Comparison of ENCODE assay signal across 28 mouse cellular contexts in genomic region chr7:35098777-35099176, GRCm38 (mm10). TPM values are rescaled to one million over a fixed set of nuclear protein-coding genes. Genes with fewer than 3 reads are reported as not detected.
A peak's percentile ranks its signal among the peaks of the same experiment; 100 is the strongest.
DNase-seq lines count a peak whose midpoint lies in the region; ATAC-seq and TF ChIP-seq lines count a peak whose summit lies in the region.
"Had no signal": no experiment of that assay in that cellular context is flagged by ENCODE, and none has a peak within 500 bp of the region (broad histone marks: within the 10 kb centered on the region; RNA-seq: fewer than 3 reads in every experiment).

No protein-coding gene starts in this region.

- no peak overlapping the region for H3K27ac ChIP-seq in MEL (ENCODE audit: control insufficient read depth, low read depth, low read length)
- no peak overlapping the region for H3K27ac ChIP-seq in midbrain, embryonic 15.5 days
- H3K27ac ChIP-seq: forebrain, embryonic 13.5 days; heart, adult 2 months; hindbrain, embryonic 10.5 days; hindbrain, embryonic 15.5 days; kidney, embryonic 15.5 days; limb, embryonic 12.5 days; liver, embryonic 15.5 days; lung, embryonic 15.5 days; neural tube, embryonic 15.5 days; stomach, postnatal 0 days had no signal

- TF ChIP-seq CTCF in MEL (IDR thresholded peaks at IDR 0.05 in 2 of 3, conservative IDR thresholded peaks at IDR 0.05 in 1 of 3; ENCODE audit: control insufficient read depth in 1 of 3, insufficient read depth in 1 of 3, low read depth in 2 of 3, low read length in 3 of 3, poor library complexity in 1 of 3, severe bottlenecking in 1 of 3), result no peak

- no peak overlapping the region for H3K4me3 ChIP-seq in MEL (ENCODE audit: control insufficient read depth in 1 of 2, insufficient read depth in 1 of 2, low read depth in 2 of 2, low read length in 2 of 2)
- no peak overlapping the region for H3K4me3 ChIP-seq in midbrain, embryonic 15.5 days
- H3K4me3 ChIP-seq: forebrain, embryonic 13.5 days; heart, adult 2 months; heart, embryonic 12.5 days; hindbrain, embryonic 10.5 days; hindbrain, embryonic 15.5 days; kidney, embryonic 15.5 days; limb, embryonic 12.5 days; liver, embryonic 15.5 days; lung, embryonic 15.5 days; neural tube, embryonic 15.5 days had no signal

- peak; percentile 95 for DNase-seq in heart, adult 11 months
- DNase-seq in heart, postnatal 10 days, result no peak
- no peak for DNase-seq in MEL (ENCODE audit: low read depth, low spot score)
- DNase-seq in left cerebral cortex, postnatal 14 days (ENCODE audit: low spot score in 2 of 2), result no peak
- no peak for DNase-seq in adrenal gland, postnatal 25 days
- DNase-seq: adrenal gland, postnatal 14 days; cerebellum, adult 8-10 months; cerebellum, postnatal 25 days; gastrocnemius, postnatal 25 days; heart, adult 2 months; kidney, adult 18-20 months; kidney, postnatal 25 days; thymus, adult 18-20 months; thymus, postnatal 36 days had no signal

- no peaks in the 10 kb centered on the region for H3K79me2 ChIP-seq in MEL (ENCODE audit: control insufficient read depth, insufficient read depth, low read length, poor library complexity)

- H3K9ac ChIP-seq in MEL (ENCODE audit: control insufficient read depth, low read depth, low read length, poor library complexity, severe bottlenecking), result no peak overlapping the region
- no peak overlapping the region for H3K9ac ChIP-seq in midbrain, embryonic 15.5 days
- H3K9ac ChIP-seq: forebrain, embryonic 13.5 days; heart, embryonic 12.5 days; hindbrain, embryonic 15.5 days; kidney, embryonic 15.5 days; limb, embryonic 12.5 days; liver, embryonic 15.5 days; lung, embryonic 15.5 days; neural tube, embryonic 15.5 days had no signal

- 81% methylated on average over 4 of the region's 4 CpGs for WGBS in midbrain, embryonic 15.5 days

- no peak for TF ChIP-seq EP300 in MEL (IDR thresholded peaks at IDR 0.05; ENCODE audit: low read depth in 1 of 2, low read length in 2 of 2)

- no peak for TF ChIP-seq POLR2A in MEL (IDR thresholded peaks at IDR 0.05; ENCODE audit: control insufficient read depth in 1 of 2, insufficient read depth in 1 of 2, low read depth in 1 of 2, low read length in 2 of 2, poor library complexity in 1 of 2)

- ATAC-seq in granulocyte monocyte progenitor cell, adult 5-6 weeks (replicated peaks; ENCODE audit: poor library complexity, severe bottlenecking), result peak; percentile 90
- peak; percentile 84 for ATAC-seq in monocyte, adult 5-6 weeks (replicated peaks; ENCODE audit: insufficient number of reproducible peaks, low FRiP score, low TSS enrichment, poor library complexity, severe bottlenecking)
- ATAC-seq in midbrain, embryonic 15.5 days (replicated peaks), result no peak
- ATAC-seq: forebrain, embryonic 13.5 days had no signal

- H3K36me3 ChIP-seq in MEL (ENCODE audit: control insufficient read depth in 1 of 2, insufficient read depth in 2 of 2, low read length in 2 of 2), result no peaks in the 10 kb centered on the region
- H3K36me3 ChIP-seq in midbrain, embryonic 15.5 days (replicated peaks), result no peaks in the 10 kb centered on the region
- H3K36me3 ChIP-seq: heart, embryonic 12.5 days; hindbrain, embryonic 10.5 days; hindbrain, embryonic 15.5 days; kidney, embryonic 15.5 days; limb, embryonic 12.5 days; liver, embryonic 15.5 days; lung, embryonic 15.5 days; neural tube, embryonic 15.5 days had no signal

- no peak for TF ChIP-seq RAD21 in MEL (IDR thresholded peaks at IDR 0.05; ENCODE audit: low read depth, low read length)

- H3K9me3 ChIP-seq in MEL (replicated peaks; ENCODE audit: insufficient read depth, low read length), result no peaks in the 10 kb centered on the region
- no peaks in the 10 kb centered on the region for H3K9me3 ChIP-seq in midbrain, embryonic 15.5 days
- H3K9me3 ChIP-seq: hindbrain, embryonic 10.5 days; hindbrain, embryonic 15.5 days; kidney, embryonic 15.5 days; liver, embryonic 15.5 days; lung, embryonic 15.5 days; neural tube, embryonic 15.5 days had no signal

- H3K4me2 ChIP-seq in midbrain, embryonic 15.5 days, result no peak overlapping the region
- H3K4me2 ChIP-seq: forebrain, embryonic 13.5 days; heart, embryonic 12.5 days; hindbrain, embryonic 15.5 days; kidney, embryonic 15.5 days; limb, embryonic 12.5 days; liver, embryonic 15.5 days; lung, embryonic 15.5 days; midbrain, embryonic 11.5 days; neural tube, embryonic 15.5 days had no signal

- no peaks in the 10 kb centered on the region for H3K27me3 ChIP-seq in MEL (ENCODE audit: control insufficient read depth in 1 of 2, insufficient read depth in 2 of 2, low read length in 2 of 2)
- H3K27me3 ChIP-seq in midbrain, embryonic 15.5 days (replicated peaks), result no peaks in the 10 kb centered on the region
- H3K27me3 ChIP-seq: forebrain, embryonic 13.5 days; heart, embryonic 12.5 days; hindbrain, embryonic 15.5 days; kidney, embryonic 15.5 days; liver, embryonic 15.5 days; lung, embryonic 15.5 days; neural tube, embryonic 15.5 days had no signal

- H3K4me1 ChIP-seq in MEL (ENCODE audit: control insufficient read depth in 1 of 2, insufficient read depth in 2 of 2, low read length in 2 of 2), result no peaks in the 10 kb centered on the region
- H3K4me1 ChIP-seq in midbrain, embryonic 15.5 days, result no peaks in the 10 kb centered on the region
- H3K4me1 ChIP-seq: forebrain, embryonic 13.5 days; hindbrain, embryonic 10.5 days; hindbrain, embryonic 15.5 days; kidney, embryonic 15.5 days; limb, embryonic 12.5 days; liver, embryonic 15.5 days; neural tube, embryonic 15.5 days had no signal

- intact Hi-C loops in heart, postnatal 10 days (cut with DNase I), result no loop called here
- intact Hi-C loops in left cerebral cortex, postnatal 14 days (cut with DNase I), result no loop called here

TF ChIP-seq in MEL, 35 proteins besides CTCF, POLR2A, EP300 and RAD21:
- no peak for TF ChIP-seq TCF12 (IDR thresholded peaks at IDR 0.05; ENCODE audit: low read depth, low read length)
- peak; percentile 77 for TF ChIP-seq ZNF384 (IDR thresholded peaks at IDR 0.05; ENCODE audit: low read depth, low read length)

RNA-seq across cellular contexts. Expression of gene Cebpa, which starts 20.3 kb away (rescaled TPM):
- total RNA-seq in heart, postnatal 10 days (2021), result 10 to 100 TPM in 1 of 2 experiments, 1 to 10 TPM in 1; 7.6 to 13.7 TPM
- 1.7 and 2.3 TPM in 2 replicates for total RNA-seq in MEL (2012; rRNA removed)
- 1 to 10 TPM in 1 of 2 experiments, not detected in 1; 4.4 TPM for polyA plus RNA-seq in MEL (2012; ENCODE audit: insufficient read depth in 1 of 2, insufficient read length in 2 of 2, low read depth in 1 of 2, low replicate concordance in 2 of 2, missing spikeins in 1 of 2)
- total RNA-seq in granulocyte monocyte progenitor cell, adult 5-6 weeks (2014; fragmentation: Nextera tagmentation), result 89.6 and 92.8 TPM in 2 replicates
- total RNA-seq in granulocyte monocyte progenitor cell, adult 5-6 weeks (2017), result 33.3 and 45.1 TPM in 2 replicates
- total RNA-seq in monocyte, adult 5-6 weeks (2017), result 9.3 to 16.4 TPM (median 10.3 TPM) in 3 replicates
- total RNA-seq in left cerebral cortex, postnatal 14 days (2021), result 1 to 10 TPM; 6.2 to 7.3 TPM
- polyA plus RNA-seq in midbrain, embryonic 15.5 days (2015; fragmentation: Nextera tagmentation; extraction: Ambion mirVana), result 0.59 and 0.80 TPM in 2 replicates
- 115 and 116 TPM in 2 replicates for total RNA-seq in adrenal gland, postnatal 25 days (2021)

RNA-seq across cellular contexts. Expression of gene Cebpg, which starts 42.4 kb away (rescaled TPM):
- 10 to 100 TPM; 19.5 to 24.1 TPM for total RNA-seq in heart, postnatal 10 days (2021)
- 17.3 and 19.7 TPM in 2 replicates for total RNA-seq in MEL (2012; rRNA removed)
- 10 to 100 TPM in 1 of 2 experiments, not detected in 1; 20.7 TPM for polyA plus RNA-seq in MEL (2012; ENCODE audit: insufficient read depth in 1 of 2, insufficient read length in 2 of 2, low read depth in 1 of 2, low replicate concordance in 2 of 2, missing spikeins in 1 of 2)
- total RNA-seq in granulocyte monocyte progenitor cell, adult 5-6 weeks (2014; fragmentation: Nextera tagmentation), result 21.3 TPM in 2 replicates
- total RNA-seq in granulocyte monocyte progenitor cell, adult 5-6 weeks (2017), result 22.5 and 26.3 TPM in 2 replicates
- 50.2 to 83.4 TPM (median 69.0 TPM) in 3 replicates for total RNA-seq in monocyte, adult 5-6 weeks (2017)
- total RNA-seq in left cerebral cortex, postnatal 14 days (2021), result 10 to 100 TPM; 27.0 to 31.4 TPM
- polyA plus RNA-seq in midbrain, embryonic 15.5 days (2015; fragmentation: Nextera tagmentation; extraction: Ambion mirVana), result 30.8 and 31.5 TPM in 2 replicates
- 48.3 and 52.5 TPM in 2 replicates for total RNA-seq in adrenal gland, postnatal 25 days (2021)
